Mouse (Mus musculus): ENCODE results near the gene Epb41.
A peak's percentile ranks its signal among the peaks of the same experiment; 100 is the strongest.

Gene Epb41

DNA sequence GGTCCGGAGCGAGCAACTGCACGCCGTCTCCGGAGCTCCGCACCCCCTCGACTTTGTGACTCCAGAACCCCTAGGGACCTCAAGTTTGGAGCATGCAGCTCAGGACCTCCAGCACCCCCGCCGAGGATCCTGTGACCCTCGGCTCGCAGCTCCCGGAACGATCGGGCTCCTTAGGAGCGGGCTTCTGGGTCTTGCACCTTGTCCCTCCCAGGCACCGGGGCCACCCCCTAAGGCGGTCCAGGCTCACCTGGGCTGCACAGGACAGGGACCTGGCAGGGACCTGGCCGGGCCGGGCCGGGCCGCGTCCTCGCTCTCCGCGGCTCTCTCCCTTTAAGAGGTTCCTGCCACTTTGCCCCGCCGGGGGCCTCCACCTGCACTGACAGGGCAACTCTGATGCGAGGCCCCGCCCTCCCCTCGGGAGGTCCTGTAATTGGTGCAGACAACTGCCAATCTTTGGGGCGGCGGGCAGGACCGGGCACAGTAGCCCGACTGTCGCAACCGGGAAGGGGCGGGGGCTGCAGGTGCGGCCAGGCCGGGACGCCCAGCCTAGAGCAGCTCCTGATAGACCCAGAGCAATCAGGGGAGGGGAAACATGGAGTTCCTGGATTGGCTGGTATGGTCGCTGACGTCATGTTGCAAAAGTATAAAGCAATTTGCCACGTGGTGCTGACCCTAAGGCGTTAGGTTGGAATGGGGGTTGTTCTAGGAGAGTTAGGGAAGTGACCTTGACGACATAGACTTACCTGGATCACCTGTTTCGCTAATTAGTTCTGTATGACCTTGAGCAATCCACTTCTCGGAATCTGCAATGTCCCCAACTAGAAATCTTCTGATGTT lies at the start of gene Epb41:
Gene Epb41, minus strand, starts transcription at position 389 of the 837 bp plus-strand sequence.
- DNase-seq, result peak; percentile 100

- no peak for DNase-seq
Observed at GRCm38 (mm10) chr4:132123166-132123565, 48.0 kb upstream of the Epb41 start.

DNA sequence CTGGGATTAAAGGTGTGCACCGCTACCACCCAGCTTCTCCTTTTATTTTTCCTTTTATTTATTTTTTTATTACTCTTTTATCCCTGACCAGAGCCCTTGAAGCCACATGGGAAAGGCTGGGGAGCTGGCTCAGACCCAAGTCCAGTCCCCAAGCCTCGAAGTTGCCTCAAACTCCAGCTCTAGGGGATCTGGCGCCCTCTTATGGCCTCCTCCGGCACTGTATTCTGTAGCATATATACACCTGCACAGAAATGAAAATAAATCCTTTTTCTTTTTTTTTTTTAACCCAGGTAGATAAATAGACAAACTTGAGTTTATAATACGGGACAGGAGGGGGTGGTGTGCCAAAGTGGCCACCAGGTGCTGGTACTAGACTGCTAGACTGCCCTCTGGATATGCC lies 46.6 kb upstream of the Epb41 start:
- DNase-seq, result peak; percentile 19

GRCm38 (mm10) chr4:132119566-132119965 lies 44.4 kb upstream of the Epb41 start:
- DNase-seq, result no peak

DNA sequence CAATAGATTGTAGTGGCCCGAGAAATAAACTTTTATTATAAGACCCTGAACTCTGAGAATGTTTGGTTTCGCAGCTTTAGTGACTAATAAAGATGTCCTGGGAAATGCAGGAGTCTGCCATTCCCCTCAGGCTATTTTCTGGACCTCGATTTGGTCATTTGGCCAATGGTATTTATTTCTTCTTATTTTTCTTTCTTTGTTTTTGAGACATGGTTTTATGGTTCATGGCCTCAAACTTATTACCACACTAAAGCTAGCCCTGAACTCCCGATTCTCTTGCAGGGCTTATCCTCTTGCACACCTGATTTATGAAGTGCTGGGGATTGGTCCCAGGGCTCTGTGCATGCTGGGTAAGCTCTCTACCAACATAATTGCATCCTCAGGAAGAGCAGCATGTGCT lies 41.2 kb upstream of the Epb41 start:
- no peak for DNase-seq

DNA sequence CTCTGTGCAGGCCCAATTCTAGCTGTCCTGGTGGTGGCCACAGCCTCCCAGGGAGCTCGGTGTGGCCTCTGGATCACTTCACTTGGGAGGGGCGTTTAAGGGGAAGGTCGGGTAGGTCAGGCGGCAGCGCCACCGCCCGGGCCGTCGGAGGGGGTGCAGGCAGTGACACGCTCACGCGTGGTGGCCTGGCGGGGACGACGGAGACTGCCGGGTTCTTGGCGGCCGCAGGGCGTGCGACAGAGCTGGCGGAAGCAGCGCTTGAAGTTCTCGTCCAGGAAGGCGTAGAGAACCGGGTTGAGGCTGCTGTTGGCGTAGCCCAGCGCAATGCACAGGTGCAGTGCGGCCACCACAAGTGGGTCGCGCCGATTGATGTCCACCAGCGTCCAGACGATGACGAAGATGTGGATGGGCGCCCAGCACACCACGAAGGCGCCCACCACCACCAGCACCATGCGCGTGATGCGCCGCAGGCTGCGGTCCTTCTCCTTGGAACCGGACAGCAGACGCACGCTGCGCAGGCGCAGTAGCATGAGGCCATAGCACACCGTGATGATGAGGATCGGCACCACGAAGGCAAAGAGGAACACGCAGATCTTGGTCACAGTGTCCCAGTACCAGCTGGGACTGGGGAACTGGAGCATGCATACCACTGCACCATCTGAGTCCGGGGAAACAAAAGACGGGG lies 38.4 kb upstream of the Epb41 start:
- no peak for DNase-seq

- no peak for DNase-seq
Observed at GRCm38 (mm10) chr4:132111227-132111626, 36.1 kb upstream of the Epb41 start.

DNA sequence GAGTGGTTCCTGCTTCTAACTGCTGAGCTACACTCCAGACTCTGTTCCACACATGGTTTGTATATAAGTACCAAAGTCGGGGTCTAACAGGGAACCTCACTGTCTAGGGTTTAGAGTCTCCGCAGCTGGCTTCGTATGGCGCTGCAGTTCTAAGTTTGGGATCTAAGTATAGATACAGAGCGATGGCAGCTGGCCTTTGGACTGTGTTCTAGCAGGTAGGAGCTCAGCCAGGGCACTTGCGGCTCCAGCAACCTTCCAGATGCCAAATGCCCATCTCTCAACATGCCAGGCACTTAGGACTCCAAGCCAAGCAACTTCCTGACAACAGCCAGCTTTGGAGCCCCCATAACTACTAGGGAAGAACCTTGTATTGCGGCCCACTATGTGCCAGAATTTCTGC lies 33.1 kb upstream of the Epb41 start:
- DNase-seq, result no peak

DNA sequence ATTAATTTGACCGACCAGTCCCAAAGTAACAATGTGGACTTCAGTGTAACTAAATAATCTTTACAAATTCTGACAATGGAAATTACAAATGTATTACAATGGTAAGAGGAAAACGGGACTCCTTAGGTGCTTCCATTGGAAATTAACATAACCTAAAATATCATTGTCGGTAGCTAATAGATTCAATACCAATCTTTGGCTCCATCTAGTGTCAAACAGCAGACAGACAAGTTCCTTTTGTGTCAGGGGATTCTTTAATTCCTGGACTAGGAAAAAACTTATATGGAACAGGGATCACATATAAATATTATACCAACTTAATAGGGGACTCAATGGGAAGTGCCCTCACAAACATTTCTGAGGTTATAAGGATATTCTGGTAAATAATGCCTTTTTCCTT lies 26.0 kb upstream of the Epb41 start:
- DNase-seq, result no peak

DNA sequence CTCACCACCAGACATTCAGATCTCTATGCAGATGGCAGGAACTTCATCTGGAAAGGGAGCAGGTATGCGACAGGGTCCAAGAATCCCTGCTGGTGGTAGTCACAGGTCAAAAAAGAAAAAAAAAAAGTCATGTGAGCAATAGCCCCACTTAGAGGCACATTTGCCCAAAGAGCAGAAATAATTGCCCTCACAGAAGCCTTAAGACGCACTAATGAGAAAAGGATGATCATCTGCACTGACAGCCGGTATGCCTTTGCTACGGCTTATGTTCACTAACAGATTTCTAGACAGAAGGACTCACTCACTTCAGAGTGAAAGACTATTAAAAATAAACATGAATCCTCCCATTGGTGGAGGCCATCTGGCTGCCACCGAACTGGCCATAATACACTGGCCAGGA lies 24.4 kb upstream of the Epb41 start:
- no peak for DNase-seq

GRCm38 (mm10) chr4:132095043-132095442 lies 19.9 kb upstream of the Epb41 start:
- DNase-seq, result no peak

DNA sequence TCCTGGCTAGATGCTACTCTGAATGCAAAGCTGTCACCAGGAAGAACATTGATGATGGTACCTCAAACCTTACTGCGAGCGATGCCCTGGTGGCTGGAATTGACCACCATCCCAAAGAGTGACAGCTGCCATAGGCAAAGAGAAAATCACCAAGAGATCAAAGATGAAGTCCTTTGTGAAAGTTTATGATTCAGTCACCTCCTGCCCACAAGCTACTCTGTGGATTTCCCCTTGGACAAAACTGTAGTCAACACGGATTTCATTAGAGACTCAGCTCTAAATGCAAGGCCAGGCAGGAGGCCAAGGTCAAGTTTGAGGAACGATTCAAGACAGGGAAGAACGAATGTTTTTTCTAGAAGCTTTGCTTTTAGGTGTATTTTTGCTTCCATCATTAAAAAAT lies 18.8 kb upstream of the Epb41 start:
- DNase-seq, result no peak

GRCm38 (mm10) chr4:132093136-132093535 lies 18.0 kb upstream of the Epb41 start:
- DNase-seq, result no peak

- DNase-seq, result peak; percentile 66
Observed at GRCm38 (mm10) chr4:132088921-132089320, 13.8 kb upstream of the Epb41 start.

DNA sequence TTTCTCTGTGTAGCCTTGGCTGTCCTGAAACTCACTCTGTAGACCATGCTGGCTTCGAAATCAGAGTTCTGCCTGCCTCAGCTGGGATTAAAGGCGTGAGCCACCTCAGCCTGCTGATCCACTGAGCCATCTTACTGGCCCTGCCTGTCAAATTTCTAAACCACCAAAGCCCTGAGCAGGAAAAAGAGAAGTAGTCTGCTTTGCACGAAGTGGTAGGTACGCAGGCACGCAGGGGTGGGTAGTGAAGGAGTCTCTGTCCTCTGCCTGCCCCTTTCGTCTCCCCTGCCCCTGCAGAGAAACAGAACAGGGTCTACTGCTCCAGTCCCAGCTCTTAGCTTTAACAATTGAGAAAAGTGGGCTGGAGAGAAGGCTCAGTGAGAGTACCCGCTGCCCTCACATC lies 10.0 kb upstream of the Epb41 start:
- DNase-seq, result no peak

GRCm38 (mm10) chr4:132080492-132080983 lies 5.4 kb upstream of the Epb41 start:
- no peak for DNase-seq

DNA sequence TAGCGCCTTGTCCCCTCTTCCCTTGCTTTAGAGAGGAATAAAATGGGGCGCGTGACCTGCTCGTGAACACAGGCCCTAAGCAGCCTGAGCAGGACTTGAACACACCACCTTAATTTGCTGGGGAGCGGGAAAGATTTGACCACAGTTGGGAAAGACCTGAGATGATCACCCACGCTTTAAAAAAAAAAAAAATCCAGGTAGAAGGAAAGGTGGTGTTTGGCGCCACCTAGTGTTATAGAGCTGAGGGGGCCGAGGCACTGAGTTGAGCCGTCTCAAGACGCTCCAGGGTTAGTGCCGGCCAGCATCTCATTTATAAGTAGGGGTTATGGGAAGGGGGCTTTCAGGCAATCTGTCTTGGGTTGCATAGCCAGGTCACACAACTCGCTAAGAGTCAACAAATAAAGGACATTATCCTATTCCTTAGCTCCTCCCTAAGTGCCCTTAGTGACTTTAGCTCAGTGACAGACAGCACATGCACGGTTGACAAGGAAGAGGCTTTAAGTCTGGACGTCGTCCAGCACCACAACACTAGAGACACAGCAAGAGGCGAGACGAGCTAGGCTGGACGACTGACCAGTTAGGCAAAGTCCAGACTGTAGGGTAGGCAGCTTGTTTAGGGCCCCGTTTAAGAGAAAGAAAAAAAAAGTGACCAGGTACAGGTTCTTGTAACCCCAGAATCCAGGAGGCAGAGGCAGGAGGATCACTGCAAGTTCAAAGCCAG lies 4.6 kb upstream of the Epb41 start:
- peak; percentile 83 for DNase-seq

DNA sequence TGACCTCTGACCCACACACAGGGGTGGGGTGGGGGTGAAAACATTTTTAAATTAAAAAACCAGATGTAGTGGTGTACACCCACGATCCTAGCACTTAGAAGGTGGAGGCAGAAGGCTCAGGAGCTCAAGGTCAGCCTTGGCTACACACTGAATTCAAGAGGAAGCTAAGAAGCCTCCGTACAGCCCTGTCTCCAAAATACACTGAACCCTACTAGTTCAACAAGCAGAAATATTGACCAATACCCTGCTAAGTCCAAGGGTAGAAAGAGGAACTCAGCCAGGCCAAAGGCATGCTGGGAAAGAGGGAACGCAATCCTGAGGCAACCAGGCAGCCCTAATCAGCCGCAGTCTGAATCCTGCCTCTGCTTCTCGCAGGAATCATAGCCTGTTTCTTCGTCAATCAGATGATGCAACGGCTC lies 3.2 kb upstream of the Epb41 start:
- DNase-seq, result peak; percentile 73

DNA sequence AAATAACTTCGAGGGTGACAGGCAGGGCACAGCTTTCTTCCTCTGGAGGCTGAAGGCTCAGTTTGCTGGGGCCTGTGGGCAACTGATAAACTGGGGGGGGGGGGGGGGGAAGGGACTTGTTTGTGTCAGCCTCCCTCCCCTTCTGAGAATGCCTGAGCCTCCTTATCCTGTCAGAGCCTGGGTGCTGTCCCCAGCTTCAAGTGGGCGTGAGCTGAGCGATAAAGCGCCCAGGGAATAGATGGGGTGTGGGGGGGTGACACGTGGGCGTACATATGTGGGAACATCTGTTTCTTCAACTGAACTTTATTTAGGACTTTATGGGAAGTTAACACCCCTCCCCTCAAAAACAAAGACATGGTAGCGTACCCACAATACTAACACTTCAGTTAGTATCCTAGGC lies 2.3 kb upstream of the Epb41 start:
- DNase-seq, result peak; percentile 94

DNA sequence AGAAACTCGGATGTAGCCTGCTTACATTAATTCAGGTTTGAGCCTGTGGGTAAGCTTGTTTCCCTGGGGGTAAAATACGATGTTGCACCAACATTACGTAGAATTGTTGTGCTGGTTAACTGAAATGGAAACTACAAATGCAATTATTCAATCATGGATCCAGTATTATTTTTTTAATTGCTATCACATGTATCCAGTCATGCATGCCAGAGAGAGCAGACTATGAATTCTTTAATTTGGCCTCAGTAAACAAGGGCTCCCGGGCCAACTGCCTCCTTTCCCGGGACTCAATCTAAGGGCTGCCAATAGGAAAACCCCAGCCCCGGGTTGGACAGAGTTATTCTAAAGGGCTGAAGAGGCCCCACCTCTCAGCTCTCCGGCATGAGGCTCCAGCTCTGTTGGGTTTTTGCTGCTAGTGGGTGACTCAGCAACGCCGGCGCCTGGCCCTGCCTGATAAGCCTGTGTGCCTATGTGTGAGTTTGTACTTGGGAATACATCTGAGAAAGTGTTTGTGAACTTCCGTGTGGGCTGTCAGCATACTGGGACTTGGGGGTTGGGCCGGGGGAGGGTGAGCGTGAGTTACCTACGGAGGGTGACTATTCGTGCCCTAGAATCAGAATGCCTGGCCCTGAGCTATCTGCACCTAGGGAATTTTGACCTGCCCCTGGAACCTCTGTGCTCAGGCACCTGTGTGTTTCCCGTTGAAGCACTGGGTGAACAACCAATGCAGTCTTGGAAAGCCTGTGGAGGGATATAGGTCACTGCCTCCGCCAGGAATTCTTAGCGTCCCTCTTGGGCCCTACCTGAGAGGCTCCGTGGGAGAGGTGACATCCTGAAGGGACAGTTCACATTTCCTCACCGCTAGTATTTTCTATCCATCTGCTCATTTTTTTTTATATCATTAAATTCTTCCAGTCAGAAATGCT lies 1.6 kb upstream of the Epb41 start:
- peak; percentile 97 for DNase-seq

- DNase-seq, result no peak
Observed at GRCm38 (mm10) chr4:132075796-132076195, 675 bp upstream of the Epb41 start.
